Comparison of ENCODE assay signal across 8 mouse cellular contexts in the genomic region with DNA sequence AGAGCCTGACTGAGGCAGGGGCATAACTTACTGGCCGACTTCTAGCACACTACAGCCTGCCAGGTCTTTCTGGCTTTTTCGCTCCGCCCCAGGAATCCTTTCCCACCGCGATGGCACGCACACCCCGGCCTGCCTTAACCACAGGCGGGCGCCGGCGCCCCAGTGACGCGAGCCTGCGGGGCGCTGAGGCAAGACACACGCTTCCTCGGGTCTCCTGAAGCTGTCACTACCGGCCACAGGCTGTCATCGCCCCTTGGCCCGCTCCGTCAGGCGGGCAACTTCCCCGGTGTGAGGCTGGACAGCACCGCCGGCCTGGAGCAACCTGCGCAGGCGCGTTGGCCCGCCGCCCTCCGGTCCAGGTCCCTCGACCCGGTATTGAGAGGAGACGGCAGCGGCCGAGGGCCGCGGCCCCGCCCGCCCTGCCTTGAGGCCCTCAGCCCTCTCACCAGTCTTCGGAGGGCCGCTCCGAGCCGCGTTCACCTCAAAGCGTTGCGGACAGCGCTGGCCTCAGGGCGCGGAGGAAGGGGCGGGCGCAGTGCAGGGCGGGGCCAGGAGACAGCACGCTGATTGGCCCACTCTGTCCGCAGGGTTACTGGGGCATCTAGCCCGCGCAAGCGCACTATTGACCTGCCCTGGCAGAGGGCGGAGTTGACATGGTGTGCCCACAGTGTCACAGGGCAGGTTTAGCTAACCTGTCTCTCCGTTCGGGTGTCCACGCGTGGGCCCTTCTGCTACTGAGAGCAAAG. TPM values are rescaled to one million over a fixed set of nuclear protein-coding genes. Genes with fewer than 3 reads are reported as not detected.
DNase-seq lines count a peak whose midpoint lies in the region; ATAC-seq lines count a peak whose summit lies in the region.

No protein-coding gene starts in this region.

- peak; percentile 99 for ATAC-seq in intestine, embryonic 15.5 days
- ATAC-seq in megakaryocyte-erythroid progenitor cell, adult 5-6 weeks (replicated peaks; ENCODE audit: low FRiP score, low TSS enrichment, poor library complexity, severe bottlenecking), result peak; percentile 90

- peak overlapping the region; percentile 89 for H3K9ac ChIP-seq in intestine, embryonic 15.5 days

- peak overlapping the region; percentile 81 for H3K4me2 ChIP-seq in intestine, embryonic 15.5 days (replicated peaks)

- H3K4me1 ChIP-seq in intestine, embryonic 15.5 days (replicated peaks), result peaks cover 11% of the 10 kb centered on the region

- peak overlapping the region; percentile 86 for H3K4me3 ChIP-seq in intestine, embryonic 15.5 days (replicated peaks)

- intact Hi-C loops in left cerebral cortex, postnatal 14 days (cut with DNase I), result no loop called here

- no peaks in the 10 kb centered on the region for H3K9me3 ChIP-seq in intestine, embryonic 15.5 days

- under 1% methylated on average over 59 of the region's 63 CpGs for WGBS in intestine, embryonic 15.5 days

- H3K27me3 ChIP-seq in intestine, embryonic 15.5 days (replicated peaks), result no peaks in the 10 kb centered on the region

- peak; percentile 99 for DNase-seq in adrenal gland, adult 2 months
- DNase-seq in embryo, embryonic 11 days, result peak; percentile 96
- DNase-seq in gastrocnemius, postnatal 25 days, result peak; percentile 97
- peak; percentile 96 to 97 for DNase-seq in left cerebral cortex, postnatal 14 days (ENCODE audit: low spot score in 2 of 2)
- peak; percentile 96 for DNase-seq in right cerebral cortex, postnatal 14 days
- DNase-seq in urinary bladder, postnatal 25 days (ENCODE audit: low spot score), result peak; percentile 94

- H3K36me3 ChIP-seq in intestine, embryonic 15.5 days, result peaks cover 13% of the 10 kb centered on the region; the same call in 1 of the 2 replicates

- H3K27ac ChIP-seq in intestine, embryonic 15.5 days, result peak overlapping the region; percentile 98

RNA-seq across cellular contexts. Expression of gene Zfp672, which starts 7.1 kb away (rescaled TPM):
- 10 to 100 TPM; 43.6 to 51.2 TPM for total RNA-seq in adrenal gland, adult 2 months (2021)
- polyA plus RNA-seq in adrenal gland, adult 2 months (2012; rRNA removed), result 59.3 and 59.9 TPM in 2 replicates
- total RNA-seq in gastrocnemius, postnatal 25 days (2021), result 10 to 100 TPM; 37.7 to 40.6 TPM
- polyA plus RNA-seq in intestine, embryonic 15.5 days (2015; fragmentation: Nextera tagmentation; extraction: Ambion mirVana), result 37.0 and 42.7 TPM in 2 replicates
- total RNA-seq in left cerebral cortex, postnatal 14 days (2021), result 10 to 100 TPM; 48.6 to 52.7 TPM
- total RNA-seq in megakaryocyte-erythroid progenitor cell, adult 5-6 weeks (2014; fragmentation: Nextera tagmentation), result 60.9 and 65.9 TPM in 2 replicates
- total RNA-seq in megakaryocyte-erythroid progenitor cell, adult 5-6 weeks (2017), result 28.5 and 30.9 TPM in 2 replicates

RNA-seq across cellular contexts. Expression of gene Sh3bp5l, which starts 7.5 kb away (rescaled TPM):
- 10 to 100 TPM; 24.3 to 54.5 TPM for total RNA-seq in adrenal gland, adult 2 months (2021)
- polyA plus RNA-seq in adrenal gland, adult 2 months (2012; rRNA removed), result 49.6 and 49.7 TPM in 2 replicates
- 10 to 100 TPM; 22.8 to 27.5 TPM for total RNA-seq in gastrocnemius, postnatal 25 days (2021)
- polyA plus RNA-seq in intestine, embryonic 15.5 days (2015; fragmentation: Nextera tagmentation; extraction: Ambion mirVana), result 28.5 and 28.6 TPM in 2 replicates
- 10 to 100 TPM; 54.1 to 59.7 TPM for total RNA-seq in left cerebral cortex, postnatal 14 days (2021)
- 12.8 and 13.8 TPM in 2 replicates for total RNA-seq in megakaryocyte-erythroid progenitor cell, adult 5-6 weeks (2014; fragmentation: Nextera tagmentation)
- total RNA-seq in megakaryocyte-erythroid progenitor cell, adult 5-6 weeks (2017), result 10.4 and 20.9 TPM in 2 replicates

RNA-seq across cellular contexts. Expression of gene Zfp692, which starts 16.1 kb away (rescaled TPM):
- total RNA-seq in adrenal gland, adult 2 months (2021), result 10 to 100 TPM; 10.5 to 11.7 TPM
- 23.3 and 25.7 TPM in 2 replicates for polyA plus RNA-seq in adrenal gland, adult 2 months (2012; rRNA removed)
- 1 to 10 TPM; 2.7 to 4.3 TPM for total RNA-seq in gastrocnemius, postnatal 25 days (2021)
- polyA plus RNA-seq in intestine, embryonic 15.5 days (2015; fragmentation: Nextera tagmentation; extraction: Ambion mirVana), result 22.1 and 23.6 TPM in 2 replicates
- total RNA-seq in left cerebral cortex, postnatal 14 days (2021), result 10 to 100 TPM; 20.0 to 21.3 TPM
- total RNA-seq in megakaryocyte-erythroid progenitor cell, adult 5-6 weeks (2014; fragmentation: Nextera tagmentation), result 34.0 and 66.1 TPM in 2 replicates
- 25.0 and 26.7 TPM in 2 replicates for total RNA-seq in megakaryocyte-erythroid progenitor cell, adult 5-6 weeks (2017)

RNA-seq across cellular contexts. Expression of gene 4930438A08Rik, which starts 48.4 kb away (rescaled TPM):
- not detected for total RNA-seq in adrenal gland, adult 2 months (2021)
- polyA plus RNA-seq in adrenal gland, adult 2 months (2012; rRNA removed), result 0.06 TPM in 1 of 2 replicates, not detected in the other
- total RNA-seq in gastrocnemius, postnatal 25 days (2021), result not detected
- not detected in 2 replicates for polyA plus RNA-seq in intestine, embryonic 15.5 days (2015; fragmentation: Nextera tagmentation; extraction: Ambion mirVana)
- not detected for total RNA-seq in left cerebral cortex, postnatal 14 days (2021)
- 2.3 TPM in 1 of 2 replicates, not detected in the other for total RNA-seq in megakaryocyte-erythroid progenitor cell, adult 5-6 weeks (2014; fragmentation: Nextera tagmentation)
- 0.19 TPM in 1 of 2 replicates, not detected in the other for total RNA-seq in megakaryocyte-erythroid progenitor cell, adult 5-6 weeks (2017)

RNA-seq across cellular contexts. Expression of gene Lypd8, which starts 55.8 kb away (rescaled TPM):
- total RNA-seq in adrenal gland, adult 2 months (2021), result not detected
- 0.16 and 0.73 TPM in 2 replicates for polyA plus RNA-seq in adrenal gland, adult 2 months (2012; rRNA removed)
- not detected for total RNA-seq in gastrocnemius, postnatal 25 days (2021)
- 874 and 977 TPM in 2 replicates for polyA plus RNA-seq in intestine, embryonic 15.5 days (2015; fragmentation: Nextera tagmentation; extraction: Ambion mirVana)
- total RNA-seq in left cerebral cortex, postnatal 14 days (2021), result not detected
- total RNA-seq in megakaryocyte-erythroid progenitor cell, adult 5-6 weeks (2014; fragmentation: Nextera tagmentation), result not detected in 2 replicates
- total RNA-seq in megakaryocyte-erythroid progenitor cell, adult 5-6 weeks (2017), result not detected in 2 replicates

Comparison
In these comparisons a context has a peak if more than half of its experiments do, and no peak if none do; other contexts are left out.
1. Peak in every context shown above with its lines: DNase-seq, ATAC-seq, H3K4me3 ChIP-seq and H3K27ac ChIP-seq.